Mouse (Mus musculus) testis, postnatal 14 days (tissue): ENCODE measurements around the gene LTO1.

Experiments
- DNase-seq: peaks from one replicate; pipeline ENCODE4 v3.0.0; 2021; ENCODE audit warnings: low spot score

Gene LTO1

GRCm38 (mm10) chr7:144908705-144909104 is 6.2 kb upstream of the LTO1 start:
- DNase-seq, result no peak

- DNase-seq, result no peak
These were observed 3.8 kb upstream of the LTO1 start for GRCm38 (mm10) chr7:144911121-144911520.

- DNase-seq, result no peak
These were observed 2.0 kb upstream of the LTO1 start for GRCm38 (mm10) chr7:144912897-144913296.

- DNase-seq, result peak; percentile 50
These were observed 478 bp upstream of the LTO1 start for GRCm38 (mm10) chr7:144914296-144914947.

GRCm38 (mm10) chr7:144918823-144919222 is 3.9 kb downstream of the LTO1 start:
- DNase-seq, result no peak

- no peak for DNase-seq
These were observed 12.7 kb downstream of the LTO1 start for GRCm38 (mm10) chr7:144927591-144927990.

GRCm38 (mm10) chr7:144928009-144928888 is 13.3 kb downstream of the LTO1 start:
- no peak for DNase-seq

- no peak for DNase-seq
These were observed 13.9 kb downstream of the LTO1 start for GRCm38 (mm10) chr7:144928889-144929210.

- DNase-seq, result no peak
These were observed 14.6 kb downstream of the LTO1 start for GRCm38 (mm10) chr7:144929506-144929905.

- DNase-seq, result no peak
These were observed 15.0 kb downstream of the LTO1 start for GRCm38 (mm10) chr7:144929931-144930330.

- DNase-seq, result no peak
These were observed 16.9 kb downstream of the LTO1 start for GRCm38 (mm10) chr7:144931778-144932177.

- DNase-seq, result peak; percentile 53
These were observed 17.6 kb downstream of the LTO1 start for GRCm38 (mm10) chr7:144932389-144932937.

- no peak for DNase-seq
These were observed 18.4 kb downstream of the LTO1 start for GRCm38 (mm10) chr7:144933336-144933735.

- DNase-seq, result no peak
These were observed 18.9 kb downstream of the LTO1 start for GRCm38 (mm10) chr7:144933796-144934195.

GRCm38 (mm10) chr7:144934901-144935300 is 20.0 kb downstream of the LTO1 start:
- DNase-seq, result no peak

GRCm38 (mm10) chr7:144935563-144935962 is 20.7 kb downstream of the LTO1 start:
- no peak for DNase-seq

- no peak for DNase-seq
These were observed 21.5 kb downstream of the LTO1 start for GRCm38 (mm10) chr7:144936311-144936880.

GRCm38 (mm10) chr7:144937490-144937889 is 22.6 kb downstream of the LTO1 start:
- DNase-seq, result peak; percentile 71

- DNase-seq, result no peak
These were observed 23.1 kb downstream of the LTO1 start for GRCm38 (mm10) chr7:144937899-144938517.

- no peak for DNase-seq
These were observed 23.9 kb downstream of the LTO1 start for GRCm38 (mm10) chr7:144938661-144939343.

- peak; percentile 75 for DNase-seq
These were observed 24.6 kb downstream of the LTO1 start, which contains the start of gene Ccnd1 for GRCm38 (mm10) chr7:144939344-144940002. TSS of gene Ccnd1 (minus strand) at chr7:144939925.
